Mouse (Mus musculus) heart, adult 2 months (tissue): ENCODE results near the gene Tmed6. TPM values are rescaled to one million over a fixed set of nuclear protein-coding genes. Genes with fewer than 3 reads are reported as not detected.

Source experiments
- DNase-seq, 2 experiments: peaks; one replicate each; pipeline ENCODE4 v3.0.0; 2021
- H3K27ac ChIP-seq: fragments of 200-600 bp; 2 replicates; pipeline ENCODE4 v1.8.1; 2022
- H3K27me3 ChIP-seq: fragments of 200-500 bp; 2 replicates; pipeline ENCODE4 v1.6.1; 2012; ENCODE audit warnings: mild to moderate bottlenecking, low read length, inconsistent platforms, mixed read lengths; ENCODE audit not compliant: control insufficient read depth, insufficient read depth
- H3K36me3 ChIP-seq: fragments of 200-500 bp; 2 replicates; pipeline ENCODE4 v1.6.1; 2012; ENCODE audit warnings: low read length, inconsistent platforms; ENCODE audit not compliant: control insufficient read depth, insufficient read depth
- H3K4me1 ChIP-seq: fragments of 200-500 bp; 2 replicates; pipeline ENCODE4 v1.6.1; 2011; ENCODE audit warnings: low read length; ENCODE audit not compliant: control insufficient read depth, insufficient read depth
- H3K4me3 ChIP-seq: fragments of 200-600 bp; 2 replicates; pipeline ENCODE4 v1.8.1; 2022
- H3K79me2 ChIP-seq: fragments of 200-500 bp; replicated peaks from 2 replicates; pipeline ENCODE4 v1.6.1; 2012; ENCODE audit warnings: mild to moderate bottlenecking, inconsistent platforms, low read length, moderate library complexity, mixed read lengths; ENCODE audit not compliant: control insufficient read depth, insufficient read depth
- H3K9ac ChIP-seq: fragments of 200-500 bp; 2 replicates; pipeline ENCODE4 v1.6.1; 2012; ENCODE audit warnings: low read depth, mild to moderate bottlenecking, control low read depth, inconsistent platforms, low read length, mixed read lengths
- CTCF ChIP-seq: fragments of 200-600 bp; IDR thresholded peaks from 2 replicates; pipeline ENCODE4 v1.8.1; 2022; ENCODE audit warnings: antibody characterized with exemption, mild to moderate bottlenecking, moderate library complexity
- EP300 ChIP-seq: fragments of 200-500 bp; IDR thresholded peaks from 2 replicates; pipeline ENCODE4 v1.6.1; 2011; ENCODE audit warnings: low read depth, low read length, control low read depth; ENCODE audit not compliant: insufficient read depth
- POLR2A ChIP-seq: fragments of 200-500 bp; IDR thresholded peaks from 2 replicates; pipeline ENCODE4 v1.6.1; 2011; ENCODE audit warnings: mild to moderate bottlenecking, low read depth, low read length, control low read depth; ENCODE audit not compliant: insufficient read depth
- WGBS: fragments of 180-500 bp; shearing (Covaris S2); methylation state at CpG from one replicate; pipeline ENCODE4 v1.1.7; 2018; 5-methylcytosine and 5-hydroxymethylcytosine counted together
- intact Hi-C: fragments of 180-260 bp; cut with DNase I; formaldehyde crosslinking; loops from one replicate; pipeline ENCODE4 v1.15.1; 2025
- polyA plus RNA-seq: library from polyadenylated mRNA; depleted of rRNA; stranded (reverse); fragments of >200 nt; gene quantifications from 2 replicates; pipeline ENCODE4 v1.2.3, GENCODE M21; 2012
- total RNA-seq, 2 experiments: library from RNA; stranded (reverse); gene quantifications; 2 replicates each; pipeline ENCODE4 v1.2.3; 2021

Tmed6 gene
- total and polyA plus RNA-seq, 3 experiments: not detected

GRCm38 (mm10) chr8:107076239-107076888 lies 10.9 kb upstream of the Tmed6 start:
- H3K27ac ChIP-seq: no peak overlapping the region
- no peaks in the 10 kb centered on the region for H3K4me1 ChIP-seq
- no peak overlapping the region for H3K4me3 ChIP-seq
- peak in 1 of 2 experiments; percentile 18 for DNase-seq
- no peaks in the 10 kb centered on the region for H3K79me2 ChIP-seq
- no peaks in the 10 kb centered on the region for H3K27me3 ChIP-seq
- peaks cover 3% of the 10 kb centered on the region; the same call in 1 of the 2 replicates for H3K36me3 ChIP-seq
- H3K9ac ChIP-seq: no peak overlapping the region
- TF ChIP-seq CTCF (no peak), EP300 (no peak), POLR2A (no peak)
- intact Hi-C loops: no loop called here
- 78% methylated on average over 7 of the region's 7 CpGs for WGBS

GRCm38 (mm10) chr8:107074128-107074527 lies 8.7 kb upstream of the Tmed6 start:
- Histone ChIP-seq H3K36me3 (no peaks in the 10 kb centered on the region), H3K27ac (no peak overlapping the region), H3K4me1 (no peaks in the 10 kb centered on the region), H3K4me3 (no peak overlapping the region), H3K27me3 (no peaks in the 10 kb centered on the region), H3K79me2 (no peaks in the 10 kb centered on the region), H3K9ac (no peak overlapping the region)
- 83% methylated on average over 1 of the region's 1 CpGs for WGBS
- no peak for DNase-seq
- TF ChIP-seq CTCF (no peak), EP300 (no peak), POLR2A (no peak)
- intact Hi-C loops: no loop called here

GRCm38 (mm10) chr8:107073706-107074105 lies 8.3 kb upstream of the Tmed6 start:
- no peaks in the 10 kb centered on the region for H3K79me2 ChIP-seq
- DNase-seq: no peak
- no peaks in the 10 kb centered on the region for H3K27me3 ChIP-seq
- no peaks in the 10 kb centered on the region for H3K4me1 ChIP-seq
- H3K9ac ChIP-seq: no peak overlapping the region
- H3K4me3 ChIP-seq: no peak overlapping the region
- intact Hi-C loops: no loop called here
- WGBS: 75% methylated on average over 4 of the region's 4 CpGs
- H3K27ac ChIP-seq: no peak overlapping the region
- H3K36me3 ChIP-seq: no peaks in the 10 kb centered on the region
- no peak for TF ChIP-seq CTCF
- TF ChIP-seq POLR2A: no peak
- no peak for TF ChIP-seq EP300

- no peak overlapping the region for H3K27ac ChIP-seq
- H3K36me3 ChIP-seq: no peaks in the 10 kb centered on the region; the same call in 1 of the 2 replicates
- no peak overlapping the region for H3K4me3 ChIP-seq
- no peak overlapping the region for H3K9ac ChIP-seq
- TF ChIP-seq EP300: no peak
- no peak for TF ChIP-seq POLR2A
- TF ChIP-seq CTCF: no peak
- DNase-seq: no peak
- H3K79me2 ChIP-seq: no peaks in the 10 kb centered on the region
- H3K27me3 ChIP-seq: no peaks in the 10 kb centered on the region
- H3K4me1 ChIP-seq: no peaks in the 10 kb centered on the region; the same call in 1 of the 2 replicates
- intact Hi-C loops: no loop called here
- 80% methylated on average over 1 of the region's 1 CpGs for WGBS
These were observed 2.8 kb downstream of the Tmed6 start for GRCm38 (mm10) chr8:107062613-107063012.

GRCm38 (mm10) chr8:107056973-107057369 lies 8.5 kb downstream of the Tmed6 start:
- Histone ChIP-seq H3K27ac (peak overlapping the region; percentile 64), H3K27me3 (no peaks in the 10 kb centered on the region), H3K4me3 (peak overlapping the region; percentile 95), H3K4me1 (peaks cover 2% of the 10 kb centered on the region), H3K36me3 (peaks cover 3% of the 10 kb centered on the region), H3K9ac (peak overlapping the region; percentile 59), H3K79me2 (peaks cover 2% of the 10 kb centered on the region; the same call in 1 of the 2 replicates)
- DNase-seq: no peak
- intact Hi-C loops: loop anchor here (1.0 to 2.0 kb wide), 2 partner anchors 26 to 40 kb away; partner anchors contain the start of genes Terf2 and Vps4a
- under 1% methylated on average over 33 of the region's 33 CpGs for WGBS
- TF ChIP-seq POLR2A (no peak), CTCF (no peak), EP300 (no peak)

GRCm38 (mm10) chr8:107056076-107056972 lies 9.1 kb downstream of the Tmed6 start, which contains the start of the genes Cog8 and Nip7:
Cog8 (minus strand) TSS chr8:107056689.
Nip7 (plus strand) TSS chr8:107056877.
- under 1% methylated on average over 88 of the region's 88 CpGs for WGBS
- peaks cover 3% of the 10 kb centered on the region for H3K36me3 ChIP-seq
- H3K27me3 ChIP-seq: no peaks in the 10 kb centered on the region
- peaks cover 2% of the 10 kb centered on the region for H3K4me1 ChIP-seq
- H3K4me3 ChIP-seq: peak within 1 kb of the TSS; percentile 95
- intact Hi-C loops: loop anchor here (1.0 to 2.0 kb wide), 2 partner anchors 25 to 40 kb away; partner anchors contain the start of genes Terf2 and Vps4a
- TF ChIP-seq CTCF: no peak
- peak; percentile 86 for TF ChIP-seq POLR2A
- TF ChIP-seq EP300: peak; percentile 88
- peak within 1 kb of the TSS; percentile 88 for H3K27ac ChIP-seq
- peak; percentile 93 to 98 for DNase-seq
- H3K9ac ChIP-seq: peak within 1 kb of the TSS; percentile 92
- H3K79me2 ChIP-seq: peaks cover 2% of the 10 kb centered on the region; the same call in 1 of the 2 replicates
